Mouse (Mus musculus) brain, embryonic 14.5 days (tissue): Measurements from ENCODE around the gene Ston2.

ENCODE experiments used
- CTCF ChIP-seq: fragments of 200-500 bp; IDR thresholded peaks from 2 replicates; pipeline ENCODE4 v1.5.1; 2012; ENCODE audit warnings: inconsistent platforms, mild to moderate bottlenecking, moderate library complexity, borderline replicate concordance; ENCODE audit not compliant: insufficient read depth, insufficient read length; ENCODE audit errors: extremely low read depth
- POLR2A ChIP-seq: fragments of 200-500 bp; IDR thresholded peaks from 2 replicates; pipeline ENCODE4 v1.6.1; 2012; ENCODE audit warnings: mild to moderate bottlenecking, inconsistent platforms, borderline replicate concordance; ENCODE audit not compliant: poor library complexity, insufficient read depth, insufficient read length, severe bottlenecking; ENCODE audit errors: extremely low read depth

DNA sequence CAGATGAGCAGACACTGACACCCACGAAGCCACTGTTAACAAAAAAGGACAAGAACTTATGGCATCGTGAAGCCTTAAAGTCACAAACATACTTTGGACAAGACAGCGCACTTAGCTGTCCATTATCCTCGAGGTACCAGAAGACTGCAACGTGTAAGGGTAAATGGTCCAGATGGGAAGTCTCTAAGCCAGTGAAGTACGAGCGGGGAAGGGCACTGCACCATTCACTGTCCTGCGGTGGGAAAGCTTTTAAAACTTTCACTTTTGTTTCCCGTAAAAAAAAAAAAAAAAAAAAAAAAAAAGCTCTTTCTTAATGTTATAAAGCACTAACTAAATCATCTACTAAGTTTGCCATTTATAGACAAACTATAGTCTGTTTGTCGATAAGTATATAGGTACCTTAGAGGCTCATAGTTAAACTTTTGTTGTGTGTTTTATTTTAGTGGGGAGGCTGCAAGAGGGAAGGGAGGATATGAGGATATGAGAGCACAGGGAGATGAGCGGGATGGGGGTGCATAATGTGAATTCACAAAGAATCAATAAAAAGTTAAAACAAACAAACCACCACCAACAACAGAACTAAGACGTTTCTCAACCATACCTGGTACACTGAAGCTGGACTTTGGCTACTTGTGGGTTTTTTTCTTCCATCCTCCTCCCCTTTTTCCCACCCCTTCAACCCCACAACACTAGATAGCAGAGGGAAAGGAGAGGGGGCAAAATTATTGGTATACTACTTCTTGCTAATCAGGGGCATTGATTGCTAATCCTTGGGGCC, 127.4 kb downstream of the Ston2 start:
- TF ChIP-seq CTCF, result no peak
- no peak for TF ChIP-seq POLR2A
